Mouse (Mus musculus) lung, postnatal 36 days (tissue): ENCODE data around the gene Serp1.
A peak's percentile ranks its signal among the peaks of the same experiment; 100 is the strongest.

Experiments
- DNase-seq: peaks from one replicate; pipeline ENCODE4 v3.0.0; 2022; ENCODE audit warnings: mixed read lengths

The Serp1 gene

GRCm38 (mm10) chr3:58525652-58526407, at the start of gene Serp1, which contains the start of gene Eif2a:
Serp1 (minus strand) TSS chr3:58525892.
Eif2a (plus strand) TSS chr3:58525821.
- DNase-seq: peak; percentile 98

DNA sequence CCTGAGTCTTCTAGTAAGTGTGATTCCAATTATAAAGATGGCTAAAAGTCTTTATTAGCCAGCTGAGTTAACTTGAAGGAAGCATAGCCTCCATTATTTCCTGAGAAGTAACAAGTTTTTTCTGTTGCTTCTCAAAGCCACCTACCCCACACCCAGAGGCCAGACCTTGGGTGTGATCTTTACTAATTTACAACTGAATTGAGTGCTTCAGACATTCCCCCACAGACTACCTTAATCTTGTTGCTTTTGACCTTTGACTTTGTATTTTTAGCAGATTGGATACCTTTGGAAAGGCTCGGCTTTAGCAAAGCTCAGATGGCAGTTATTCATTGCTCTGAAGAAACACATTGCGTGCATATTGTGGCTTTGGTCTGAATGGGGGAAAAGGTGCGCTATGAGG, 45.1 kb upstream of the Serp1 start:
- no peak for DNase-seq

GRCm38 (mm10) chr3:58561437-58561836, 35.7 kb upstream of the Serp1 start:
- no peak for DNase-seq

- no peak for DNase-seq
Measured at GRCm38 (mm10) chr3:58559887-58560286, 34.2 kb upstream of the Serp1 start.

DNA sequence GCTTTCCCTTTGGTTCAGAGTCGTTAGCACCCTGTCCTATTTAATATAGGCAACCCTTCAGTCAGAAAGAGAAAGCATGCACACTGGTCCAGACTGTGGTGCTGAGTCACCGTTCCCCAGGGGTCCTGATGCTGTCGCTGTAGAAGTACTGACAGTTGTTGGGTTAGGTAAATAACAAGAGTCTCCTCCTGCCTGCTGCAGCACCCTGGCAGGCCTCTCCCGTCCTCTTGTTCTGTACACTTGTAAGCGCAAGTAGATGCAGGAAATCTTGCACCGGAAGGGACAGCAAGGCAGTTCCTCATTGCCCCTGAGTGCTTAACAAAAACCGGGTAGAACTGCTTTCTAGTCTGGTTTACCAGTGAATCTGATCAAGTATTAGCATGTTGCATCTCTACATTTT, 31.0 kb upstream of the Serp1 start:
- no peak for DNase-seq

- no peak for DNase-seq
Measured at GRCm38 (mm10) chr3:58552001-58552811, 26.5 kb upstream of the Serp1 start.

- no peak for DNase-seq
Measured at GRCm38 (mm10) chr3:58536573-58536972, 10.9 kb upstream of the Serp1 start.

GRCm38 (mm10) chr3:58526408-58526737, 681 bp upstream of the Serp1 start:
- no peak for DNase-seq

- peak; percentile 26 for DNase-seq
Measured at GRCm38 (mm10) chr3:58525166-58525565, 526 bp downstream of the Serp1 start.

GRCm38 (mm10) chr3:58524246-58524645, 1.4 kb downstream of the Serp1 start:
- peak; percentile 54 for DNase-seq

DNA sequence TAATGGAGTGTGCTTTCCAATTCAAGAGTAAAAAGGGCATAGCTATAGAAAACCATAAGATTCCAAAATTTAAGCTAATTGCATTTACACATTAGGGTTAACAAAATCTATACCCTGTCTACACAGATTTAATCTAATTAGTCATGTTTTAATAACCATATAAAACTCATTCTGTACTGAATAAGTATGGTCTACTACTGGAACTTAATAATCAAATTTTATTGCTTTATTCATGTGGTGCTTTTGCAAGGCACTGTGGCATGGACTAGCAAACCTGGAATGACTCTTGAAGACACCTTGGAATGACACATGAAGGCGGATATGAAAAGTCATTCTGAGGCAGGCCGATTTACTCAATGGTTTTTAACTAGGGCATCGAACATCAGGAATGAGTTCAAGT, 2.3 kb downstream of the Serp1 start:
- no peak for DNase-seq

DNA sequence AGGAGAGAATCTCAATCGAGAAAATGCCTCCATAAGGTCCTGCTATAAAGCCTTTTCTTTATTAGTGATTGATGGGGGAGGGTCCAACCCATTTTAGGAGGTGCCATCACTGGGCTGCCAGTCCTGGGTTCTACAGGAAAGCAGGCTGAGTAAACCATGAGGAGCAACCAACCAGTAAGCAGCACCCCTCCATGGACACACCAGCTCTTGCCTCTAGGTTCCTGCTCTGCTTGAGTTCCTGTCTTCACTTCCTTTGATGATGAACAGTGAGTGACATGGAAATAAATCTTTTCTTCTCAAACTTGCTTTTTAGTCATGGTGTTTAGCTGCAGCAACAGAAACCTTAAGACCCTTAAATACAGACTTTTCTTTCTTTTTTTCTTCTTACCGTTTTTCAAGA, 4.3 kb downstream of the Serp1 start:
- no peak for DNase-seq

GRCm38 (mm10) chr3:58520286-58520685, 5.4 kb downstream of the Serp1 start:
- DNase-seq: peak; percentile 49

DNA sequence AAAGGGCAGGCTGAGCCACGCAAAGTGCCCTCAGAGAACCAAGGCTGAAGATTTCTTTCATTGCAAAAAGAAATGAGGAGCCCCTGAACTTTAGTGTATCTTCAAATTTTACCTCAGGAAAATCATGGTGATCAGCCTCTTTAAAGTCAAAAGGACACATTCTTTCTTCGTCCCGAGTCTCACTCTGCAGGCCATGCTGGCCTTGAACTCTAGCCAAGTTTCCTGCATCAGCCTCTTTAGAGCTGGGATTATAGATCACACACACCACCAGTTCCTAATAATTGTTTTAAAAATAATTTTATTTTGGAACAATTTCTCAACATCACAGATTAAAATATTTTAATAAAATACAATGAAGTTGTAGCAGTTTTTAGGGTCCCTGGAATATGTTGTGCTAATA, 6.2 kb downstream of the Serp1 start:
- no peak for DNase-seq

GRCm38 (mm10) chr3:58518962-58519361, 6.7 kb downstream of the Serp1 start:
- DNase-seq: no peak

- DNase-seq: no peak
Measured at GRCm38 (mm10) chr3:58517800-58518199, 7.9 kb downstream of the Serp1 start.

DNA sequence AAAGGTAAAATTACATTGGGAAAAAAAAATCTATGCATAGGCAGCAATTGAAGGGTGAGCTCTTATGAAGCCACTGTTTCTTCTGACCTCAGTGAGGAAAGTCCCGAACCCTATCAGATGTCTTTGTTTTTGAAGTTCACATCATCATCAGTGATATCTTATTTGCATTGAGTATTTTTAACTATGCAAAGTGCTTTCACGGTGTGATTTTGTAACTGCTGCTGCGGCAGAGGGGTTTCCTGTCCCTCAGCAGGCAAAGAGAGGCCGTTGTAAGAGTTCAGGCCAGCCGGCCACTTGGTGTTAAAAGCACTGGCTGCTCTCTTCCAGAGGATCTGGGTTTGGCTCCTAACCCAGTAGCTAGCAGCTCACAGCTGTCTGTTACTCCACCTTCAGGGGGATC, 8.4 kb downstream of the Serp1 start:
- DNase-seq: peak; percentile 31

GRCm38 (mm10) chr3:58516602-58516976, 9.1 kb downstream of the Serp1 start:
- peak; percentile 60 for DNase-seq

- DNase-seq: no peak
Measured at GRCm38 (mm10) chr3:58515947-58516601, 9.6 kb downstream of the Serp1 start.

DNA sequence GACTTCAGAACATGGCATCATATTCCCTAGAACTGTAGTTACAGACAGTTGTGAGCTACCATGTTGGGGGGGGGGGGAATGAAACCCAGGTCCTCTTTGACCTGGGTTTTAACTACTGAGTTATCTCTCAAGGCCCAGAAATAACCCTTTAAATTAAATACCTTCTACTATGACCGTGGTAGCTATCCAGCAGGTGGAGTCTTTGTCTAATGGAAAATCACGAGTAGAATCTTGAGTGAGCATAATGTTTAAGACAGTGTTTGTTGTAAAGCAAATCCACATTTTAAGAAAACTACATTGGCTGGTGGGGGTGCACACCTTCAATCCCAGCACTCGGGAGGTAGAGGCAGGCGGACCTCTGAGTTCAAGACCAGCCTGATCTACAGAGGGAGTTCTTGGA, 12.2 kb downstream of the Serp1 start:
- no peak for DNase-seq

GRCm38 (mm10) chr3:58512740-58513139, 13.0 kb downstream of the Serp1 start:
- DNase-seq: peak; percentile 26

GRCm38 (mm10) chr3:58511581-58511980, 14.1 kb downstream of the Serp1 start:
- peak; percentile 61 for DNase-seq

- DNase-seq: peak; percentile 72
Measured at GRCm38 (mm10) chr3:58508020-58508750, 17.5 kb downstream of the Serp1 start.
